Mouse (Mus musculus): Measurements from ENCODE around the gene Fam72a.

The Fam72a gene

DNA sequence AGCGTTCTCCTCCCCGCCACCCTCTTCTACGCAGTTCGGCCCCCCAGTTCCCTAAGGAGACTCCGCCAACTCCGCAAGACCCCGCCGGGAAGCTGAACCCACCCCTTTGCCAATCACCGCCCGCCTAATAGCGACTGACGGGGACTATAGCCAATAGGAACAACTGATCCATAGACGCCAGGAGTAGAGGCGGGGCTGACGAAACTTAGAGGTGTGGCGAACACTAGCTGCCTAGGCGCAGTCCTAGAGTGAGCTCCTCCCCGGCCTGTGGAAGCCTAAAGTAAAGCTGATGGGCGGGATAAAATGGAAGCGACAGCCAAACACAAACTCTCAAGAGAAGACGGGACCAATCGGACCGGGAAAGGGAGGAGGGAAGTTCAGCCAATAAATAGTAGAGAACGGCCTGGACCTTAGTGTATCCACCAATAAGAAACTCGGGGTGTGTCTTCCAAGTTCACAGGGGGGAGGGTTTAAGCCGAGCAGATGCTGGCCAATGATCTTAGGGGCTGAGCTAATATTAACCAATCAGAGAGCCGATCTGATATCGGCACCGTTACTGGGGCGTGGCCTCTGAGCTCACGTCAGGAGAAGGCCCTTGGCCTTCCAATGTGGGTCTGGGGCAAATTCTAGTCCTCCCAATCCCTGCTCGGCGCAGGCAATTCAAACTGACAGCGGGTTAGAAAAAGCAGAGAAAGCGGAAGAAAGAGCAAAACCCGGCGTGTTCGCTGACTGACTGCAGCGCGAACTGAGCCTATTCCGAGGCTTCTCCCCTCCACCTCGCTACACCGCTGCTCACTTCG lies at the start of gene Fam72a, which contains the start of gene Srgap2:
TSS of gene Fam72a (plus strand) at position 623 of the 800 bp plus-strand sequence.
TSS of gene Srgap2 (minus strand) at position 72 of the 800 bp plus-strand sequence.
- DNase-seq (ENCODE audit: low read depth), result peak; percentile 98

- no peak for DNase-seq (ENCODE audit: low read depth)
Measured at GRCm38 (mm10) chr1:131478770-131479305, 48.9 kb upstream of the Fam72a start.

- no peak for DNase-seq (ENCODE audit: low read depth)
Measured at GRCm38 (mm10) chr1:131481391-131481790, 46.3 kb upstream of the Fam72a start.

DNA sequence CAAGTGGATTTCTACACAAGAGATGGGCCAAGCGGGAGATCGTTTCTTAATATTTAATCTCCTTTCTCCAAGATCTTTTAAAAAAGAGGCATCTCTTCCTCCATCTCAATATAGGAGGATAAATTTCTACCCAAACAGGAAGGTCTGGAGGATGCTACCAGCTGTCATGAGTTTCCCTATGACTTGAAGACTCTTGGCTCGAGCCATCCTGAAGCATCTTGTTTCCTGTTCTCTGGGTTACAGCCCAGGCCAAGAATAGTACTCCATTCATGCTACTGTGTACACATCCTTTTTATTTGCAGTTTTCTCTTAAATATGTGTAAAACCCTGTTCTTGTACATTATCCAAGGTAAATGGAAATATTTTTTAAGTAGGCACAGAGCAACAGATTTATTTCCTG lies 45.5 kb upstream of the Fam72a start:
- no peak for DNase-seq (ENCODE audit: low read depth)

- no peak for DNase-seq (ENCODE audit: low read depth)
Measured at GRCm38 (mm10) chr1:131486094-131486850, 41.4 kb upstream of the Fam72a start.

DNA sequence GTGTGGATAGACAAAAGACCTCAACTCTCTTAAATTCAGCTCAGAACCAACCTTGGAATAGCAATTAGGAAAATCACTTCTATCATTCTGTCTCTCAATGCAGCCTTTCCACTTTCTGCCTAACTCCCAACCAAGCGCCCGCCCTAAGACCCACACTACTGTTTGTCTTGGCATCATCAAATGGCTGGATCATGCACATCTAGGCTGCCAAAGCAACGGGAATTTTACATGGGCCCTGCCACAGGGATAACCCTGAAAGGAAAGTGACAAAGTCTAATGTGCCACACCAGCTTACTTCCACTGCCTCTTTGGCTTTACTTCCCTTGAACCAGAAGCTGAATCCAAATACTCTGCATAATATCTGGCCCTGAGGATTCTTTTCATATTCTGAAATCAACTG lies 38.4 kb upstream of the Fam72a start:
- no peak for DNase-seq (ENCODE audit: low read depth)

DNA sequence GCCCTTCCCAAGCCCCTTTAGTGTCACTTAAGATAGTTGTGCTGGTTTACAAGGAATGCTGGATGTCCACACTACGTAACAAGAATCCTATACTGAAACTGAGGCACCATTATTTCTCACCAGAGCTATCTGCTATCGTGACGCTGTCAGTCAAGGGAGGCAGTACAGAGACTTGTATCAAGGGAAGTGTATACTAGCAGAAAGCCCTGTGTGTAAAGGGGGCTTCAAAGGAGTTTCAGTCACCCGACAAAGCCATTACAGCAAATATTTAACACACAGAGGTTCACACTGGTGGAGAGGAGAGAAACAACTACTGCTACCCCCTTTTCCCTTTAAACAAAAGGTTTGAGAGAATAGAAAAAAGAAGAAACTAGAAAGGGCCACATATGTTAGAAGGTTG lies 36.1 kb upstream of the Fam72a start:
- no peak for DNase-seq (ENCODE audit: low read depth)

DNA sequence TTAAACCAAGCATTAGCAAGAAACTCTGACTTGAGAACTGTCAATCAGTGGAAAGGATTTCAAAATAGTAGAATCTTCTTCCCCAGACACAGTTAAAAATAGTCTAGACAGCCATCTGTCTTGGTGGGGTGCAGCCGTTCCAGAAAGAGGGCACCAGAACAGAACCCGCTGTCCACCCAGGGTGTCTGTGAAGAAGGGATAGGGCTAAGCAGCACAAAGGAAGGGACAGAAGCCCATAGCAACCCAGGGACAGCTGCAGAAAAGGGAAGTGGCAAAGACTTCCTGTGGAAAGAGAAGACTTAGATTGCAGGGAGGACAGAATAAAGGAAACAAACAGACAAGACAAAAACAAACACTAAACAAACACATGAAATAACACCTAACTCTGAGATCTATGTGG lies 35.3 kb upstream of the Fam72a start:
- no peak for DNase-seq (ENCODE audit: low read depth)

GRCm38 (mm10) chr1:131493966-131494898 lies 33.5 kb upstream of the Fam72a start:
- DNase-seq (ENCODE audit: low read depth), result no peak

- no peak for DNase-seq (ENCODE audit: low read depth)
Measured at GRCm38 (mm10) chr1:131498231-131498630, 29.5 kb upstream of the Fam72a start.

DNA sequence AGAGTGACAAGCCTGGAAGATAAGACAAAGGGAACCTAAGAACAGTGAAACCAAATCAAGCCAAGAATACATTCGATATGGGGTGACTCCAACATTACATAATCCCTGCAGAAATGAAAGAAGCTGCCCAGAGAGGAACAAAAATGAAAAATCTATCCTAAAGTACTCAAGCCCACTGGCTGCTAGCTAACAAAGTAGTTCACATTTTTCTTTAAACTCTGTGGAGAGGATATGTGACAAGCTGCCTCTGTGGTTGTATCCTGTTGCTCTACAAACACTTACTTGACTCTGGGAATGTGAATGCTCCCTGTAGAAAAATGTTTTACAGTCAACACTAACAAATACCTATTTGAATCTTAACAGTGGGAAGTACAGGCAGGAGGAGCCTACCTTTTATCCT lies 26.0 kb upstream of the Fam72a start:
- DNase-seq (ENCODE audit: low read depth), result no peak

DNA sequence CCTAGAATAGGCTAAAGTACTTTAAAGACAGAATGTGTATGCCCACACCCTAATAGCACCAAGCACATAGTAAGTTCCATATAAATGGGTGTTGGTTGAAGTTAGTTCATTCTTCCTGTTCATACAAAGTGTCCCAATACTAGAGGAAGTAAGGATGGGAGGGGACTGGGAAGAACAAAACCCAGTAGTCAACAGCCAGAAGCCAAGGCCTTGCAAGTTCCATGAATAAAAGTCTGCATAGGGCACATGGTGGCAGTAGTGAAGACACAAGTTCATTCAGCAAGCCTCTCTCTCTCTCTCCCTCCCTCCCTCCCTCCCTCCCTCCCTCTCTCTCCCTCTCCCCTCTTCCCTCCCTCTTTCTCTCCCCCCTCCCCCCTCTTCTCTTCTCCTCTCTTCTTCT lies 16.6 kb upstream of the Fam72a start:
- no peak for DNase-seq (ENCODE audit: low read depth)

DNA sequence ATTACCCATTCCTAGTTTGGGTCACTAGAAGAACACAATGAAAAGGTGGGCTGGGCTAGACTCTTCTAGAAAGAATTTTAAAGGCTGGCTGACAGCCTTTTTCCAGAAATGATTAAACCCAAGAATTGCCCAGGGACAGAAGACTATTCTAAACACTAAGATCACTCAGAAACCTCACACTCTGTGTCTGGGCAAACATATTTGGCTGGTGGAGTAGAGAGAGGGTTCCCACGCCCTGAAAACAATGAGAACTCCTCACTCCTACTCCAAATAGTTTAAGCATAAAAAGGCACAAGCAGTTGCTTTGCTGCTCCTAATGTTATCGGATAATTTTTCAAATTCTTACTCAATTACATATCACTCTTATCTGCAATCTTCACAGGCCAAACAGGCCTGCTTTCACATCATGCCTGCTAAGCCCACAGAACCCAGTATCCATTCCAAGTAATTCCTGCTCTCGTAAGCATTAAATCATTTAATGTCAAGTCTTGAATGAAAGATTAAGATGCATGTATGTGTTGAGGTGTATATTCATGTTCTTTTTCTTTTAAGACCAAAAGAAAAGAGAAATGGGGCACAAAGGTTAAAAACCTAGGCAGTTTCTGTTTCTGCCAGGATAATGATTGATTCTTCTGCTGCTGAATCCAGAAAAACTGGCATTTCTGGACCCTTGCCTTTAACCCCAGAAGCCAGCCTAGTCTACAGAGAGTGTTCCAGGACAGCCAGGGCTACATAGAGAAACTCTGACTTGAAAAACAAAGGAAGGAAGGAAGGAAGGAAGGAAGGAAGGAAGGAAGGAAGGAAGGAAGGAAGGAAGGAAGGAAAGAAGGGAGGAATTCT lies 15.8 kb upstream of the Fam72a start:
- no peak for DNase-seq (ENCODE audit: low read depth)

DNA sequence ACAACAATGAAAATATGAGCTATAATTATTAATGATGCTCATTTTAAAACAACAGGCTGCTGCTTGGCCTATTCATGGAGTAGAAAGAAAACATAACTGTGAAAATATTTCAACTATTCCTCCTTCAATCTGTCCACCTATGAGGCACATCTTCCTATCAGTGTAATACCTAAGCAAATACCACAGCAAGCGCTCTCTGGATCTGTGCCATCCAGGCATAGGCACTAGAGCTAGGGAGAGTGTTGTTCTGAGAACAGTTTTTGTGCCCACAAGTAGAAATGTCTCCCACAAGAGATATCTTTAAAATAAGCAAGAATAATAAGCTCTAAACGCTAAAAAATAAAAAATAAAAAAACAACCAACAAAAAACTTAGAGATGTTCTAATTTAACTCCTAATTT lies 14.6 kb upstream of the Fam72a start:
- no peak for DNase-seq (ENCODE audit: low read depth)

GRCm38 (mm10) chr1:131514197-131514596 lies 13.5 kb upstream of the Fam72a start:
- no peak for DNase-seq (ENCODE audit: low read depth)

GRCm38 (mm10) chr1:131516588-131516987 lies 11.1 kb upstream of the Fam72a start:
- DNase-seq (ENCODE audit: low read depth), result no peak

GRCm38 (mm10) chr1:131523794-131524193 lies 3.9 kb upstream of the Fam72a start:
- no peak for DNase-seq (ENCODE audit: low read depth)

DNA sequence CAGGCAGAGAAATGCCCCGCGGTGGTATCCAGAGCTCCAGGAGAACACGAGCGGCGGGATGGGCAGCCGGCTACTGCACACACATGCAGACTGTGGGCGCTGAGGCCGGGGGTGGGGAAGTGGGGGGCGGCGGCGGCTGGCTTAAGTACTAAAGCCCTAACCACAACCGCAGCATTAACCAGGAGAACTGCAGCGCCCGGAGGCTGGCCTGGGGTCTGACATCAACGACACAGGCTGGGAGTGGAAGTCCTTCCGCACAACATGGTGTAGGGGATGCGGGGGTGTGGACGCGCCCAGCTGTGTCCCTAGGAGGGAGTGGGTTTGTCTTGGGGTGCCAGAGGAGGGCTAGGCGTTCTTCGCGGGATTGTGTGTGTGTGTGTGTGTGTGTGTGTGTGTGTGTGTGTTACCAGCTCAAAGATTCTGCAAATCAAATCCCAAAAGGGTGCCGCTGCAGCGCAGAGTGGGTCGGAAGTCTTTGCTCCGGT lies 2.6 kb upstream of the Fam72a start:
- no peak for DNase-seq (ENCODE audit: low read depth)

- DNase-seq (ENCODE audit: low read depth), result no peak
Measured at GRCm38 (mm10) chr1:131525586-131526271, 2.0 kb upstream of the Fam72a start.

Data from c-Kit-positive CD71-positive TER-119-negative erythroid progenitor cells, embryonic 14.5 days (primary cell).